Mouse (Mus musculus): ENCODE data around the gene Pip5k1b.
"Not testable (repeated sequence)": the region's sequence is repeated elsewhere in the genome, so short reads cannot be mapped to it uniquely, and the experiment has no call there.

Pip5k1b gene

DNA sequence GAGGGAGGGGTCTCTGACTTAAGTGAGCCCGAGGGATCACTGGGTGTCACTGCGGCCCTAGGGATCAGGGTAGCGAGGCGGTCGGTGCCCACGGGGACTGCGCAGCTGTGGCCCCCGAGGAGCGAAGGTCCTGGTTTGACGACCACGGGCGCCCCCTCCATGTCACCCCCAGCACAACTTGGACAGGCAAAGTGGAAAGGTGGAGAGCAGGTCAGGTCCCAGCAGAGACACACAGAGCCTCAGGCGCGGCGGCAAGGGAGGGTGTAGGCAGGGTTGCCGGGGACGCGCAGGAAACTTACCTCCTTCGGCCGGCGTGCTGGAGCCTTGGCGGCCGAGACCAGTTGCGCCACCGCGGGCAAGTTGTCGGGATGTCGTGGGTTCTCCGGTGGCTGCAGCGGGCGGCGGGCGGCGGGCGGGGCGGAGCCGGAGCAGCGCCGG is at the start of gene Pip5k1b:
Pip5k1b (minus strand) TSS at position 407 of the 438 bp plus-strand sequence.
- DNase-seq (ENCODE audit: low spot score): no peak

DNA sequence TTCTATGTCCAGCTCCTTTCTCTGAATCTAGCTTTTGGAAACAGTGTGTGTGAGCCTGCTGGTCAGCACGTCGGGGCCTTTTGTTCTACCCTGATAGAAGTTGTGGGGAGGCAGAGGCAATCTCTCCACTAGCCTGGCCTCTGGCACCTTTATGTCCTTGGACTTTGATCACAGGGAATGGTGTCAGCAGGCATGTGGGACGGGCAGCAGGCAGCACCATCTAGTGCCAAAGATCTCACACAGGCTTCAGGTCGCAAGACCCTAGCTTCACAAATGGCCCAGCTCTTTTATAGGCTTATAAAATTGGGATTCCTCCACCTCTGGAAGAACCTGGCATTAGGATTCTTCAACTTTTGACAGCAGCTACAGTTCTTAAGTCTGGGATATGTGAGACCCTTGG is 48.4 kb upstream of the Pip5k1b start:
- DNase-seq (ENCODE audit: low spot score): no peak

DNA sequence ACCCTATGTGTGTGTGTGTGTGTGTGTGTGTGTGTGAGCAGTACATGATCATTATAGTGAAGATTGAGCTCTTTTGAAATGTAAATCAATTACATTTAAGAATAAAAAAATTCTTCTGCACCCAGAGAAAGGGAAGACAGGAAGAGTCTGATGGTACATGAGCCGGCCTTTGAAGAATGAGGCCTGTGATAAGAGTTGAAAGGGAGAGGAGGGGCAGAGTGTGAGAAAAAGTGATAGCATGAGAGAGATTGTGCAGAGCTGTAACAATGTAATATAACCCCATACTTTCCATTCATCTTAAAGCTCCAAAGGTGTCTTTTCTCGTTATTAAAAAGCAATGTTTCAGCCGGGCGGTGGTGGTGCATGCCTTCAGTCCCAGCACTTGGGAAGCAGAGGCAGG is 47.8 kb upstream of the Pip5k1b start:
- no peak for DNase-seq (ENCODE audit: low spot score)

- no peak for DNase-seq (ENCODE audit: low spot score)
These were observed 31.1 kb upstream of the Pip5k1b start for GRCm38 (mm10) chr19:24586726-24587125.

GRCm38 (mm10) chr19:24585171-24585570 is 29.5 kb upstream of the Pip5k1b start:
- no peak for DNase-seq (ENCODE audit: low spot score)

GRCm38 (mm10) chr19:24583956-24584355 is 28.3 kb upstream of the Pip5k1b start:
- DNase-seq (ENCODE audit: low spot score): no peak

- DNase-seq (ENCODE audit: low spot score): no peak
These were observed 20.5 kb upstream of the Pip5k1b start for GRCm38 (mm10) chr19:24576125-24576524.

DNA sequence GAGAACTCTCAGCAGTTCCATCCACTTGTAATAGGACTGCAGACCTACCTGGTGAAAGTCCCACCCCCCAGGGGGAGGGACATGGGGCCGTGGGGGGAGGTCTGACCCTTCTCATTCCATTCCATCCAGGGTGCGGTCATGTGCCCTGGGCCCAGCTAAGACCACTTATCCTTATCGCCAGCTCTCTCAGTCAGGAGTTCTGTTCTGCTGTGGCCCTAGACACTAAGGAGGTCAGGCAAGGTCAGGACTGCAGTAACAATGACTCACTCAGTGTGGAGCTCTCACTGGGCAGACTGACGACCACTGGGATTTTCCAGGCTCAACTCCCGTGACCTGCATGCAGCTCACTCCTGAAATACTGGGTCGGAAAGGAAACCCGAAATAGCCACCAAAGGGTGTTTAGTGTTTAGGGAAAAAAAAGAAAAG is 16.1 kb upstream of the Pip5k1b start:
- no peak for DNase-seq (ENCODE audit: low spot score)

DNA sequence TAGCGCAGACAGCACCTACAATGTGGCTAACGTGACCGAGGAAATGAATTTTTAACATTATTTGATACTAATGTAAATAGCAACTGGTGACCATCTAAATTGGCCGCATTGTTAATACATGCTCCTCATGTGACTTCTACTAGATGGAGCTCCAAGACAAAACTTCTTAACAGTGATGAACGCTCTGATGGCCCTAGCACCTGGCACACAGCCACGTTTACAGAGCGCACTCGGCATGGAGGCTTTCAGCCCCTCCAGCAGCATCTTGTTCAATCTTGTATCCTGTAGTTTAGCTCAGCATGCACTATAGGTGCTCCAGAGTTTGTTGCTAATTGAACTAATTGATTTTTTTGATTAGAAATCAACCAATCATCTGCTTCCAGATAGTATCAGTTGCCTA is 15.3 kb upstream of the Pip5k1b start:
- no peak for DNase-seq (ENCODE audit: low spot score)

GRCm38 (mm10) chr19:24557456-24557855 is 1.8 kb upstream of the Pip5k1b start:
- no peak for DNase-seq (ENCODE audit: low spot score)

DNA sequence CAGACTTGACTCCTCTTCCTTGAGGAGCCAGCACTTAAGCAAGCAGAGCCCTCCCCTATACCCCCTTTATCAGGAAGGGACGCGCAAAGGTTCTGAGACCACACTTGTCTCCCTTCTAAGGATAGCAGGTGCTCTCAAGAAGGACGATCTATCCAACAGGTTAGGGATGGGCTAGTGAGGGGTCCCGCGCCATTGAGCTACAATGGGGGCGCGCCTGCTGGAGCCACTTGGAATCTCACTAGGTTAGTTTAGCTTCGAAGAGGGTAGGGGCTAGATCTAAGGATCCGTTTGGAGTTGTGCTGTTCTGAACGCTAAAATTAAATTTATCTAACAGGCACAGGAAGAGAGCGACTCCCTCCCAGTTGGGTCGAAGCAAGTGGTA is 904 bp upstream of the Pip5k1b start:
- DNase-seq (ENCODE audit: low spot score): no peak

DNA sequence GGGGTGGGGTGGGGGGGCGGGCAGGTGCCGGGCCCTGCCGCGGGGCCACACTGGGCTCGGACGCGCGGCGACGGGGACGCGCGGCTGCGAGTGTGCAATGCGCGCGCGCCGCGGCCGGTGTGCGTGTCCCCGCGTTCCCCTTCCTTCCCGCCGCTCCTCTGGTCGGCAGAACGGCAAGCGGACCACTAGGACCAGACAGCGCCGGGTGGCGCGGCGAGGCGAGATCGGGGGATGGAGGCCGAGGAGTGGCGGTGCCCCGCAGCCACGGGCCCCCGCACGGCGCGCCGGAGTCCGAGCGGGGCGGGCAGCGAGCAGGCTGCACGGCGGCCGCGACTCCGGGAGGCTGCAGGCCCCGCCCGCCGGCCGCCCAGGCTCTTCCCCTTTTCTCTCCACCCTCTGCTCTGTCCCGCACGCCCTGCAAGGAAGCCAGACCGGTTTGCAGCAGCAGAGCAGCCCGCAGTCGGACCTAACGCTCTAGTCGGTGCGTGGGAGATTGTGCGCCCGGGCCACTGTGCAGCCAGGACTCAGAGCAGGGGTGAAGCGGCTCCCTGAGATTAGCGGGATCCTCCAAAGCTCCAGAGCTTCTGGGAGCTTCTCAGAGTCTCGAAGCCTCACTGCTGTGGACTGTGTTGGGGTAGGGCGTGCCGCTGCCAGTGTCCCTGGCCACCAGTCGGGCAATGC is 372 bp upstream of the Pip5k1b start:
- DNase-seq (ENCODE audit: low spot score): peak; percentile 42

- no peak for DNase-seq (ENCODE audit: low spot score)
These were observed 684 bp downstream of the Pip5k1b start for GRCm38 (mm10) chr19:24554911-24555465.

DNA sequence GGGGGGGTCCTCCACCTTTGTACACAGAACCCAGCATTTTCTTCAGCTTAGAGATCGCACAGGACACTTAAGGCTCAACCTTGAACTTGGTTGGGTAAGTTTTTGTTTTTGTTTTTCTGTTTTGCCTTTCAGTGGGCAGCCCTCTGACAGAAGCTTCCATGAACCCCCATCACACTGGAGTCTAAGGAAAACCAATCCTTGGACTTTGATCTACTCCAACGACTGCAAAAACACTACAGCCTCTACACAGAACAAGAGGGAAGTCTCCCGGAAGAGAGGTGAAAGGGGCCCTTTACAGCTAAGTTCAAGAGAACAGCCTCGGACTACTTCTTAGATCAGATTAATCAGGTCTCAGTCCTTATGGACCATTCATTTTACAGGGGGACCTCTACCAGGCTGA is 1.2 kb downstream of the Pip5k1b start:
- no peak for DNase-seq (ENCODE audit: low spot score)

DNA sequence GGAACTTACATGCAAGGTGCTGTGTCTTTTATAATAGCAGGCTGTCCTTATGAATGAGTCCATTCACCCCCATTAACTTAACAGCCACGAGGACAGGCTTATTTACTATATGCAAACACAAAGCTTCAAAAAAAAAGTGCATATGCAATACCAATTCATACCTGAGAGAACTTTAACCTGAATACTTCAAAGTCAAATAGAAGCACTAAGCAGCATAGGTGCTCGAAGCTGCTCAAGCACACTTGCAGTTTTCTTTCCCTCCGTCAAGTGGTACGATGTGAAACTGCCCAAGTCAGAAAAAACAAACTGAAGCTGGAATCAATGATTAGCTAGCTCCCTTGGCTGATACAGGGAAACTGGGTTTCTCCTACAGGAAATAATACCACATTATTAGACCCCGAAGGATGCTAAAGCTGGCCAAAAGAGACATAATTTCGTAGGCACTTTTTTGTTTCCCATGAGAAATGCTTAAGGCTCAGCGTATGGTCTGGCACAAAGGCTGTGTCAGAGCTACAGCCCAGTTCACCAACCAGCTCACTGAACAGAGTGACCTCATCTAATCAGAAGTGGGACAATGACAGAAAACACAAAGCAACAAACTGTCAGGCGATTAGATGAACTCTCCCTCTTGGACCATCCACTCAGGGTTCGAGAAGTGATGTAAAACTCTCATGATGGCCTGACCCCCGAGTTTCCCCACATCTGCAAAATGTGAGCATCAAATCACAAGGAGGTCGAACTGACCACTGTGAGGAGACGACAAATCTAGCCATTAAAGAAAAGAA is 2.2 kb downstream of the Pip5k1b start:
- no peak for DNase-seq (ENCODE audit: low spot score)

- DNase-seq (ENCODE audit: low spot score): not testable (repeated sequence)
These were observed 3.0 kb downstream of the Pip5k1b start for GRCm38 (mm10) chr19:24552641-24553040.

DNA sequence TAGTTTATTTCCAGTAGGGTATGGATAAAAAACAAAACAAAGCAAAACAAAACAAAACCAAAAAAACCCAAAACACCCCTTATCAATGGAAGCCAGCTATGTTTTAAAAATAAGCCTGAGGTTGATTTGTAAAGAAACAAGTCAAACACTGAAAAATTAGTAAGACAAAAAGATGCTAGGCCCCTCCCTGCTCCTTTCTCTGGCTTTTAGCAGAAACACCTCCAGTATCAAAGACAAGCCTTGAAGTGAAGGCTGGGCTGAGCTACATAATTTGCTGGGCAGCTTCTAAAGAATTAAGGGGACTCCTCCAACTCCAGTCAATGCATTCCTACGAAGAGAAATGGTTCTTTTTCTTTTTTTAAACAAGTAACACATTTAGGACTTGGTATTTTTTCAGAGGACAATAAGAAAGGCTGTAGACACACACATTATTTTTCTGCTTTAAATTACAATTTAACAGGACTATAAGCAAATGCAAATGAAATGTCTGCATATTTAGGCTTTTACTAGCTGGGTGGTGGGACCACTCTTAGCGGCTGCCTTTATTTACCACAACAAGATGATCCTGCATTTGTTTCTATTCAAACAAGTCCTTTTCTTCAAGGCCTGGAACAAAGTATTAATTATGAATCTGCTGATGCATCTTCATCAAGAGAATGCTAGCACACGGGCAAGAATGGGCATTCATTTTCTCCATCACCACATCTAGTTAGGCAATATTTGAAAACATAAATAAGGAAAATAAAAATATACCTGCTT is 4.3 kb downstream of the Pip5k1b start:
- DNase-seq (ENCODE audit: low spot score): no peak

- no peak for DNase-seq (ENCODE audit: low spot score)
These were observed 4.9 kb downstream of the Pip5k1b start for GRCm38 (mm10) chr19:24550778-24551177.

GRCm38 (mm10) chr19:24550016-24550415 is 5.7 kb downstream of the Pip5k1b start:
- DNase-seq (ENCODE audit: low spot score): no peak

- no peak for DNase-seq (ENCODE audit: low spot score)
These were observed 7.3 kb downstream of the Pip5k1b start for GRCm38 (mm10) chr19:24548337-24548736.

DNA sequence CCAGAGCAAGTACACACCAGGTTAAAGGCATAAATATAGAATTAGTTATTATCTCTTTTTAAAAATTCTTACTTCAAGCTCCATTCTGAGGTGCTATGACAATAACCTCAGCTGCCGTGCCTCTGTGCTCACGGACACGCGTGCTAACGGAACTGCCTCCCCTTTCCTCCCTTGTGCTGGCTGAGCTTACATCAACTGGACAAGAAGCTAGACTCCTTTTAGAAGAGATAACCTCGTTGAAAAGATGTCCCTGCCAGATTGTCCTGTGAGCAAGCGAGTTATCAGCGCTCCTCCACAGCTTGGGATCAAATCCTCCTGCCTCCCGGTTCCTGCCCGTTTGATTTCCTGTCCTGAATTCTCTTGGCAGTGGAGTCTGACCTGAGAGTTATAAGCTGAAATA is 9.5 kb downstream of the Pip5k1b start:
- DNase-seq (ENCODE audit: low spot score): no peak

Measured in ovary, postnatal 10 days (tissue).